Mouse (Mus musculus) left cerebral cortex, adult 18-20 months (tissue): ENCODE results near the gene Arl15. TPM values are rescaled to one million over a fixed set of nuclear protein-coding genes. Genes with fewer than 3 reads are reported as not detected.

Experiments used
- DNase-seq, 2 experiments: peaks; one replicate each; pipeline ENCODE4 v3.0.0; 2021 to 2022; ENCODE audit warnings: low spot score in 2 of 2, mixed read lengths in 1 of 2
- total RNA-seq, 2 experiments: library from RNA; stranded (reverse); gene quantifications; 2 replicates each; pipeline ENCODE4 v1.2.3; 2021

The Arl15 gene
- total RNA-seq, 2 experiments from 2014 or later, result 35.5 to 37.7 TPM

- DNase-seq, result no peak
Observed at GRCm38 (mm10) chr13:113976936-113977335, 182.6 kb downstream of the Arl15 start.

GRCm38 (mm10) chr13:113980739-113981460, 186.6 kb downstream of the Arl15 start:
- no peak for DNase-seq

- no peak for DNase-seq
Observed at GRCm38 (mm10) chr13:113981461-113982000, 187.2 kb downstream of the Arl15 start.

- DNase-seq, result no peak
Observed at GRCm38 (mm10) chr13:113983633-113984032, 189.3 kb downstream of the Arl15 start.

GRCm38 (mm10) chr13:113984491-113984890, 190.2 kb downstream of the Arl15 start:
- DNase-seq, result no peak

GRCm38 (mm10) chr13:113986864-113987562, 192.7 kb downstream of the Arl15 start:
- DNase-seq, result no peak

- DNase-seq, result no peak
Observed at GRCm38 (mm10) chr13:113990247-113990646, 195.9 kb downstream of the Arl15 start.

- DNase-seq, result no peak
Observed at GRCm38 (mm10) chr13:113990701-113991100, 196.4 kb downstream of the Arl15 start.

- DNase-seq, result no peak
Observed at GRCm38 (mm10) chr13:113993066-113993465, 198.8 kb downstream of the Arl15 start.

GRCm38 (mm10) chr13:113994586-113994985, 200.3 kb downstream of the Arl15 start:
- DNase-seq, result no peak

- DNase-seq, result no peak
Observed at GRCm38 (mm10) chr13:113995490-113996236, 201.4 kb downstream of the Arl15 start.

GRCm38 (mm10) chr13:113998811-113999210, 204.5 kb downstream of the Arl15 start:
- DNase-seq, result no peak

- DNase-seq, result no peak
Observed at GRCm38 (mm10) chr13:114003463-114003862, 209.2 kb downstream of the Arl15 start.

- DNase-seq, result no peak
Observed at GRCm38 (mm10) chr13:114004191-114004590, 209.9 kb downstream of the Arl15 start.

- DNase-seq, result no peak
Observed at GRCm38 (mm10) chr13:114009786-114010185, 215.5 kb downstream of the Arl15 start.

GRCm38 (mm10) chr13:114010521-114010920, 216.2 kb downstream of the Arl15 start:
- no peak for DNase-seq

GRCm38 (mm10) chr13:114011019-114011418, 216.7 kb downstream of the Arl15 start:
- DNase-seq, result no peak

- no peak for DNase-seq
Observed at GRCm38 (mm10) chr13:114017928-114018327, 223.6 kb downstream of the Arl15 start.

- DNase-seq, result no peak
Observed at GRCm38 (mm10) chr13:114023541-114023940, 229.2 kb downstream of the Arl15 start.

- DNase-seq, result no peak
Observed at GRCm38 (mm10) chr13:114026306-114026705, 232.0 kb downstream of the Arl15 start.

GRCm38 (mm10) chr13:114026751-114027150, 232.4 kb downstream of the Arl15 start:
- no peak for DNase-seq

- no peak for DNase-seq
Observed at GRCm38 (mm10) chr13:114048071-114048470, 253.8 kb downstream of the Arl15 start.
